Mouse (Mus musculus) liver, postnatal 0 days (tissue): ENCODE measurements around the gene Aox1.

Source experiments
- CTCF ChIP-seq: sonication (generic); IDR thresholded peaks from 2 replicates; pipeline ENCODE4 v1.5.1; 2016; ENCODE audit warnings: antibody characterized with exemption, low read depth
- EP300 ChIP-seq: IDR thresholded peaks from 2 replicates; pipeline ENCODE4 v1.6.1; 2016; ENCODE audit warnings: antibody characterized with exemption, low read depth, mild to moderate bottlenecking

GRCm38 (mm10) chr1:58031160-58031769 is 1.5 kb downstream of the Aox1 start:
- TF ChIP-seq EP300: no peak
- TF ChIP-seq CTCF: peak; percentile 90
